Mouse (Mus musculus) left cerebral cortex, adult 18-20 months (tissue): ENCODE measurements around the gene Hp. TPM values are rescaled to one million over a fixed set of nuclear protein-coding genes. Genes with fewer than 3 reads are reported as not detected.
A peak's percentile ranks its signal among the peaks of the same experiment; 100 is the strongest.

Source experiments
- DNase-seq, 2 experiments: peaks; one replicate each; pipeline ENCODE4 v3.0.0; 2021 to 2022; ENCODE audit warnings: low spot score in 2 of 2, mixed read lengths in 1 of 2
- long read RNA-seq, 2 experiments: library from polyadenylated mRNA; stranded (forward); transcript quantifications; one replicate each; pipeline ENCODE4 v2.0.0; 2021
- total RNA-seq, 2 experiments: library from RNA; stranded (reverse); gene quantifications; 2 replicates each; pipeline ENCODE4 v1.2.3; 2021

Gene Hp
- total RNA-seq, result under 1 TPM in 1 of 2 experiments, not detected in 1; 0.26 TPM
- long read RNA-seq, experiment 1, result 0 reads
- long read RNA-seq, experiment 2, result 0 reads

GRCm38 (mm10) chr8:109578900-109579301, at the start of gene Hp:
Gene Hp (minus strand): TSS chr8:109579172.
- no peak for DNase-seq

- peak in 1 of 2 experiments; percentile 40 for DNase-seq
Measured at GRCm38 (mm10) chr8:109628638-109629037, 49.7 kb upstream of the Hp start.

GRCm38 (mm10) chr8:109615569-109615968, 36.6 kb upstream of the Hp start:
- no peak for DNase-seq

- DNase-seq, result peak in 1 of 2 experiments; percentile 20
Measured at GRCm38 (mm10) chr8:109614243-109615210, 35.6 kb upstream of the Hp start, which contains the start of gene Pkd1l3. Gene Pkd1l3 (plus strand): TSS chr8:109614517.

- no peak for DNase-seq
Measured at GRCm38 (mm10) chr8:109609153-109609502, 30.2 kb upstream of the Hp start.

GRCm38 (mm10) chr8:109608271-109609152, 29.5 kb upstream of the Hp start, which contains the start of gene Dhodh:
Gene Dhodh (minus strand): TSS chr8:109608673.
- DNase-seq, result peak; percentile 95 to 98

GRCm38 (mm10) chr8:109607650-109608049, 28.7 kb upstream of the Hp start:
- DNase-seq, result no peak

GRCm38 (mm10) chr8:109606725-109607124, 27.8 kb upstream of the Hp start:
- no peak for DNase-seq

GRCm38 (mm10) chr8:109595854-109596253, 16.9 kb upstream of the Hp start:
- peak; percentile 48 to 52 for DNase-seq

- no peak for DNase-seq
Measured at GRCm38 (mm10) chr8:109593117-109593788, 14.3 kb upstream of the Hp start.

GRCm38 (mm10) chr8:109592164-109592563, 13.2 kb upstream of the Hp start:
- no peak for DNase-seq

- DNase-seq, result no peak
Measured at GRCm38 (mm10) chr8:109591367-109591766, 12.4 kb upstream of the Hp start.

GRCm38 (mm10) chr8:109590901-109591300, 11.9 kb upstream of the Hp start:
- DNase-seq, result no peak

GRCm38 (mm10) chr8:109586972-109587504, 8.1 kb upstream of the Hp start:
- DNase-seq, result no peak

GRCm38 (mm10) chr8:109585652-109586051, 6.7 kb upstream of the Hp start:
- DNase-seq, result no peak

- DNase-seq, result no peak
Measured at GRCm38 (mm10) chr8:109584830-109585229, 5.9 kb upstream of the Hp start.

GRCm38 (mm10) chr8:109584293-109584692, 5.3 kb upstream of the Hp start:
- DNase-seq, result no peak

GRCm38 (mm10) chr8:109576311-109576710, 2.7 kb downstream of the Hp start:
- DNase-seq, result no peak

- DNase-seq, result no peak
Measured at GRCm38 (mm10) chr8:109571139-109571538, 7.8 kb downstream of the Hp start.

- peak; percentile 99 for DNase-seq
Measured at GRCm38 (mm10) chr8:109565498-109566333, 13.3 kb downstream of the Hp start, which contains the start of the genes Dhx38 and Txnl4b. Gene Dhx38 (minus strand): TSS chr8:109565861. Gene Txnl4b (plus strand): TSS chr8:109565892.
